ENCODE assay signal across 19 mouse cellular contexts in genomic region chr3:117628799-117629198, GRCm38 (mm10). TPM values are rescaled to one million over a fixed set of nuclear protein-coding genes. Genes with fewer than 3 reads are reported as not detected.
DNase-seq lines count a peak whose midpoint lies in the region; ATAC-seq and TF ChIP-seq lines count a peak whose summit lies in the region.
"Had no signal": no experiment of that assay in that cellular context is flagged by ENCODE, and none has a peak within 500 bp of the region (broad histone marks: within the 10 kb centered on the region; RNA-seq: fewer than 3 reads in every experiment).

No protein-coding gene starts in this region.

- H3K9ac ChIP-seq in forebrain, embryonic 13.5 days, result no peak overlapping the region
- no peak overlapping the region for H3K9ac ChIP-seq in forebrain, embryonic 12.5 days
- no peak overlapping the region for H3K9ac ChIP-seq in midbrain, embryonic 12.5 days (replicated peaks)
- H3K9ac ChIP-seq in midbrain, embryonic 11.5 days (ENCODE audit: low read length), result no peak overlapping the region
- H3K9ac ChIP-seq: embryonic facial prominence, embryonic 12.5 days; intestine, embryonic 15.5 days; limb, embryonic 13.5 days had no signal

- intact Hi-C loops in left cerebral cortex, adult 2 months (cut with DNase I), result loop anchor here (2.0 to 5.0 kb wide), 2 partner anchors 54 to 59 kb away; partner anchors contain the start of gene Plppr5

- no peak for DNase-seq in midbrain, embryonic 11.5 days (ENCODE audit: low spot score, missing footprints)
- peak; percentile 24 to 42 for DNase-seq in left cerebral cortex, adult 2 months (ENCODE audit: extremely low spot score in 1 of 2, low spot score in 2 of 2)
- peak; percentile 42 for DNase-seq in right cerebral cortex, postnatal 25 days
- no peak for DNase-seq in thymus, postnatal 0 days (ENCODE audit: low spot score)
- DNase-seq in cerebellum, adult 18-20 months, result no peak
- DNase-seq: adrenal gland, postnatal 25 days; cerebellum, adult 2 months; heart, adult 18-20 months; heart, postnatal 14 days; kidney, postnatal 25 days; lung, adult 18-20 months had no signal

- H3K4me1 ChIP-seq in forebrain, embryonic 13.5 days, result peaks cover 8% of the 10 kb centered on the region; the same call in 1 of the 2 replicates
- H3K4me1 ChIP-seq in forebrain, embryonic 12.5 days, result peaks cover 5% of the 10 kb centered on the region
- peaks cover 5% of the 10 kb centered on the region; the same call in 1 of the 2 replicates for H3K4me1 ChIP-seq in midbrain, embryonic 12.5 days
- no peaks in the 10 kb centered on the region for H3K4me1 ChIP-seq in midbrain, embryonic 11.5 days (ENCODE audit: control insufficient read depth, insufficient read depth, low read length)
- H3K4me1 ChIP-seq: embryonic facial prominence, embryonic 12.5 days; intestine, embryonic 15.5 days; limb, embryonic 13.5 days had no signal

- no peak overlapping the region for H3K4me2 ChIP-seq in forebrain, embryonic 13.5 days
- H3K4me2 ChIP-seq in forebrain, embryonic 12.5 days, result no peak overlapping the region
- no peak overlapping the region for H3K4me2 ChIP-seq in midbrain, embryonic 12.5 days (replicated peaks)
- no peak overlapping the region for H3K4me2 ChIP-seq in midbrain, embryonic 11.5 days
- H3K4me2 ChIP-seq: embryonic facial prominence, embryonic 12.5 days; intestine, embryonic 15.5 days; limb, embryonic 13.5 days had no signal

- no peaks in the 10 kb centered on the region for H3K9me3 ChIP-seq in forebrain, embryonic 13.5 days (replicated peaks)
- no peaks in the 10 kb centered on the region for H3K9me3 ChIP-seq in forebrain, embryonic 12.5 days
- H3K9me3 ChIP-seq in midbrain, embryonic 12.5 days, result no peaks in the 10 kb centered on the region
- no peaks in the 10 kb centered on the region for H3K9me3 ChIP-seq in midbrain, embryonic 11.5 days (ENCODE audit: control insufficient read depth, low read length)
- H3K9me3 ChIP-seq: embryonic facial prominence, embryonic 12.5 days; intestine, embryonic 15.5 days; limb, embryonic 13.5 days had no signal

- H3K27ac ChIP-seq in forebrain, embryonic 13.5 days, result no peak overlapping the region
- no peak overlapping the region for H3K27ac ChIP-seq in forebrain, embryonic 12.5 days
- no peak overlapping the region for H3K27ac ChIP-seq in midbrain, embryonic 12.5 days (replicated peaks)
- no peak overlapping the region for H3K27ac ChIP-seq in midbrain, embryonic 11.5 days (ENCODE audit: low read depth, low read length)
- peak overlapping the region; percentile 78 for H3K27ac ChIP-seq in left cerebral cortex, adult 2 months
- H3K27ac ChIP-seq: embryonic facial prominence, embryonic 12.5 days; intestine, embryonic 15.5 days; limb, embryonic 13.5 days had no signal

- 17% methylated on average over 3 of the region's 3 CpGs for WGBS in forebrain, embryonic 13.5 days
- WGBS in forebrain, embryonic 12.5 days, result 25% methylated on average over 3 of the region's 3 CpGs
- WGBS in midbrain, embryonic 12.5 days, result 31% methylated on average over 3 of the region's 3 CpGs
- 33% methylated on average over 3 of the region's 3 CpGs for WGBS in midbrain, embryonic 11.5 days

- no peak for TF ChIP-seq CTCF in left cerebral cortex, adult 2 months (IDR thresholded peaks at IDR 0.05)

- no peaks in the 10 kb centered on the region for H3K36me3 ChIP-seq in forebrain, embryonic 13.5 days (ENCODE audit: poor library complexity, severe bottlenecking)
- no peaks in the 10 kb centered on the region for H3K36me3 ChIP-seq in forebrain, embryonic 12.5 days (replicated peaks)
- H3K36me3 ChIP-seq in midbrain, embryonic 12.5 days, result no peaks in the 10 kb centered on the region
- H3K36me3 ChIP-seq in midbrain, embryonic 11.5 days (ENCODE audit: control insufficient read depth, insufficient read depth, low read length), result no peaks in the 10 kb centered on the region
- H3K36me3 ChIP-seq: embryonic facial prominence, embryonic 12.5 days; intestine, embryonic 15.5 days; limb, embryonic 13.5 days had no signal

- ATAC-seq in forebrain, embryonic 13.5 days, result peak; percentile 65
- ATAC-seq in forebrain, embryonic 12.5 days (ENCODE audit: low FRiP score), result no peak
- ATAC-seq in midbrain, embryonic 12.5 days (ENCODE audit: low FRiP score, low read depth), result 0 out of 2 replicates have a peak, but pooled peaks have one; percentile 19
- ATAC-seq in midbrain, embryonic 11.5 days (ENCODE audit: low FRiP score), result no peak
- ATAC-seq: intestine, embryonic 15.5 days had no signal

- no peak overlapping the region for H3K4me3 ChIP-seq in forebrain, embryonic 13.5 days
- H3K4me3 ChIP-seq in forebrain, embryonic 12.5 days (replicated peaks), result no peak overlapping the region
- no peak overlapping the region for H3K4me3 ChIP-seq in midbrain, embryonic 12.5 days
- H3K4me3 ChIP-seq in midbrain, embryonic 11.5 days (ENCODE audit: low read depth, low read length), result no peak overlapping the region
- no peak overlapping the region for H3K4me3 ChIP-seq in left cerebral cortex, adult 2 months
- H3K4me3 ChIP-seq: embryonic facial prominence, embryonic 12.5 days; intestine, embryonic 15.5 days; limb, embryonic 13.5 days had no signal

- no peaks in the 10 kb centered on the region for H3K27me3 ChIP-seq in forebrain, embryonic 13.5 days
- no peaks in the 10 kb centered on the region for H3K27me3 ChIP-seq in forebrain, embryonic 12.5 days
- no peaks in the 10 kb centered on the region for H3K27me3 ChIP-seq in midbrain, embryonic 12.5 days
- H3K27me3 ChIP-seq in midbrain, embryonic 11.5 days (ENCODE audit: control insufficient read depth, insufficient read depth, low read length), result no peaks in the 10 kb centered on the region
- H3K27me3 ChIP-seq: embryonic facial prominence, embryonic 12.5 days; intestine, embryonic 15.5 days; limb, embryonic 13.5 days had no signal

RNA-seq across cellular contexts. Expression of gene Plppr5, which starts 54.2 kb away (rescaled TPM):
- polyA plus RNA-seq in forebrain, embryonic 13.5 days (2015; fragmentation: Nextera tagmentation; extraction: Ambion mirVana), result 1.7 and 2.0 TPM in 2 replicates
- polyA plus RNA-seq in forebrain, embryonic 12.5 days (2016; fragmentation: Nextera tagmentation; extraction: Ambion mirVana), result 0.36 and 0.50 TPM in 2 replicates
- 0.36 and 0.47 TPM in 2 replicates for polyA plus RNA-seq in midbrain, embryonic 12.5 days (2016; fragmentation: Nextera tagmentation; extraction: Ambion mirVana)
- polyA plus RNA-seq in midbrain, embryonic 11.5 days (2014; fragmentation: Nextera tagmentation; extraction: Ambion mirVana), result 0.10 and 0.51 TPM in 2 replicates
- 10 to 100 TPM; 31.6 to 32.6 TPM for total RNA-seq in left cerebral cortex, adult 2 months (2021)
- polyA plus RNA-seq in thymus, postnatal 0 days (2015; fragmentation: Nextera tagmentation; extraction: Ambion mirVana), result 0.06 and 0.18 TPM in 2 replicates
- total RNA-seq: ES-E14; megakaryocyte progenitor cell, adult 5-6 weeks had no signal

Comparison
In these comparisons a context has a peak if more than half of its experiments do, and no peak if none do; other contexts are left out.
1. ATAC-seq: peak in forebrain, embryonic 13.5 days (single experiment) and midbrain, embryonic 12.5 days (single experiment); none in forebrain, embryonic 12.5 days (single experiment) and midbrain, embryonic 11.5 days (single experiment).
2. DNase-seq: peak in left cerebral cortex, adult 2 months (2 of 2) and right cerebral cortex, postnatal 25 days (single experiment); none in midbrain, embryonic 11.5 days (single experiment), thymus, postnatal 0 days (single experiment) and cerebellum, adult 18-20 months (0 of 2).